Mouse (Mus musculus) MEL (cell line): Measurements from ENCODE around the gene Rfc4. TPM values are rescaled to one million over a fixed set of nuclear protein-coding genes. Genes with fewer than 3 reads are reported as not detected.
A peak's percentile ranks its signal among the peaks of the same experiment; 100 is the strongest.

ENCODE experiments used
- DNase-seq: peaks from one replicate; pipeline ENCODE4 v3.0.0; 2011; ENCODE audit warnings: low read depth, low spot score
- H3K27ac ChIP-seq: 2 replicates; pipeline ENCODE4 v1.5.1; 2012; ENCODE audit warnings: low read depth, mild to moderate bottlenecking, control low read depth, low read length, moderate library complexity; ENCODE audit not compliant: control insufficient read depth
- H3K27me3 ChIP-seq, 2 experiments: fragments of 150-350 bp in 1 of 2; sonication (generic) in 1 of 2; 2 replicates each; pipeline ENCODE4 v1.6.1; 2012; ENCODE audit warnings: low read length in 2 of 2, mild to moderate bottlenecking in 2 of 2, improper control_type of control experiment in 1 of 2, moderate library complexity in 1 of 2; ENCODE audit not compliant: insufficient read depth in 2 of 2, control insufficient read depth in 1 of 2
- H3K36me3 ChIP-seq, 2 experiments: 2 replicates each; pipeline ENCODE4 v1.6.1; 2012 to 2014; ENCODE audit warnings: low read length in 2 of 2, improper control_type of control experiment in 1 of 2, inconsistent platforms in 1 of 2, mild to moderate bottlenecking in 1 of 2; ENCODE audit not compliant: insufficient read depth in 2 of 2, control insufficient read depth in 1 of 2
- H3K4me1 ChIP-seq, 2 experiments: fragments of 150-350 bp in 1 of 2; sonication (generic) in 1 of 2; 2 replicates each; pipeline ENCODE4 v1.6.1; 2012; ENCODE audit warnings: low read length in 2 of 2, improper control_type of control experiment in 1 of 2, mild to moderate bottlenecking in 1 of 2; ENCODE audit not compliant: insufficient read depth in 2 of 2, control insufficient read depth in 1 of 2
- H3K4me3 ChIP-seq, 2 experiments: fragments of 150-350 bp in 1 of 2; sonication (generic) in 1 of 2; 2 replicates each; pipeline ENCODE4 v1.5.1; 2012; ENCODE audit warnings: low read depth in 2 of 2, low read length in 2 of 2, mild to moderate bottlenecking in 2 of 2, moderate library complexity in 2 of 2, control low read depth in 1 of 2, improper control_type of control experiment in 1 of 2; ENCODE audit not compliant: control insufficient read depth in 1 of 2, insufficient read depth in 1 of 2
- H3K79me2 ChIP-seq: 2 replicates; pipeline ENCODE4 v1.6.1; 2012; ENCODE audit warnings: mild to moderate bottlenecking, low read length, moderate library complexity; ENCODE audit not compliant: control insufficient read depth, poor library complexity, insufficient read depth
- H3K9ac ChIP-seq: 2 replicates; pipeline ENCODE4 v1.6.1; 2012; ENCODE audit warnings: low read depth, mild to moderate bottlenecking, control low read depth, low read length, moderate library complexity; ENCODE audit not compliant: control insufficient read depth, poor library complexity, severe bottlenecking
- H3K9me3 ChIP-seq: fragments of 150-350 bp; sonication (generic); replicated peaks from 2 replicates; pipeline ENCODE4 v1.6.1; 2012; ENCODE audit warnings: mild to moderate bottlenecking, low read length, improper control_type of control experiment, moderate library complexity; ENCODE audit not compliant: insufficient read depth
- ELF1 ChIP-seq: IDR thresholded peaks from 2 replicates; pipeline ENCODE4 v1.6.1; 2014; ENCODE audit warnings: low read depth, mild to moderate bottlenecking, inconsistent platforms, low read length, improper control_type of control experiment, moderate library complexity
- MAZ ChIP-seq: IDR thresholded peaks from 2 replicates; pipeline ENCODE4 v1.6.1; 2012; ENCODE audit warnings: low read depth, mild to moderate bottlenecking, inconsistent platforms, low read length, improper control_type of control experiment
- POLR2A ChIP-seq, 2 experiments: IDR thresholded peaks; 2 replicates each; pipeline ENCODE4 v1.6.1; 2011 to 2012; ENCODE audit warnings: low read length in 2 of 2, mild to moderate bottlenecking in 2 of 2, control low read depth in 1 of 2, improper control_type of control experiment in 1 of 2, low read depth in 1 of 2, moderate library complexity in 1 of 2; ENCODE audit not compliant: control insufficient read depth in 1 of 2, insufficient read depth in 1 of 2, poor library complexity in 1 of 2
- RAD21 ChIP-seq: IDR thresholded peaks from 2 replicates; pipeline ENCODE4 v1.6.1; 2011; ENCODE audit warnings: mild to moderate bottlenecking, low read depth, low read length, improper control_type of control experiment
- SMC3 ChIP-seq: IDR thresholded peaks from 2 replicates; pipeline ENCODE4 v1.6.1; 2011; ENCODE audit warnings: low read depth, low read length, improper control_type of control experiment
- TAL1 ChIP-seq: IDR thresholded peaks from 2 replicates; pipeline ENCODE4 v1.6.1; 2012; ENCODE audit warnings: mild to moderate bottlenecking, inconsistent platforms, low read length, moderate library complexity, mixed read lengths
- TBP ChIP-seq: IDR thresholded peaks from 2 replicates; pipeline ENCODE4 v1.8.0; 2011; ENCODE audit warnings: low read depth, low read length, improper control_type of control experiment
- TCF12 ChIP-seq: IDR thresholded peaks from 2 replicates; pipeline ENCODE4 v1.6.1; 2014; ENCODE audit warnings: low read depth, mild to moderate bottlenecking, inconsistent platforms, low read length, improper control_type of control experiment, moderate library complexity
- ZMIZ1 ChIP-seq: IDR thresholded peaks from 2 replicates; pipeline ENCODE4 v1.6.1; 2012; ENCODE audit warnings: low read depth, mild to moderate bottlenecking, inconsistent platforms, low read length, improper control_type of control experiment, moderate library complexity
- polyA plus RNA-seq, 2 experiments: library from polyadenylated mRNA; stranded (reverse) in 1 of 2; unstranded in 1 of 2; fragments of >175 nt in 1 of 2; fragments of >200 nt in 1 of 2; gene quantifications; 2 replicates each; pipeline versions ENCODE4 v1.2.1 to v1.2.4; 2012; ENCODE audit warnings: low replicate concordance in 2 of 2, low read depth in 1 of 2; ENCODE audit not compliant: insufficient read length in 2 of 2, insufficient read depth in 1 of 2, missing spikeins in 1 of 2
- total RNA-seq: library from RNA; depleted of rRNA; stranded (reverse); fragments of 300-350 nt; gene quantifications from 2 replicates; pipeline ENCODE4 v1.2.3, GENCODE M21; 2012

Gene Rfc4
- total and polyA plus RNA-seq, 3 experiments: 52.1 to 93.2 TPM; not detected in 1

- TF ChIP-seq POLR2A (IDR thresholded peaks at IDR 0.05; ENCODE audit: control insufficient read depth in 1 of 2, insufficient read depth in 1 of 2, low read depth in 1 of 2, low read length in 2 of 2, poor library complexity in 1 of 2): peak in 1 of 2 experiments; percentile 33; a peak in 1 of 4 replicates
- TF ChIP-seq TCF12: no peak
- TF ChIP-seq ELF1: no peak
- H3K27me3 ChIP-seq: no peaks in the 10 kb centered on the region
- H3K79me2 ChIP-seq: peaks cover 55% of the 10 kb centered on the region
- H3K4me1 ChIP-seq: no peaks in the 10 kb centered on the region
- DNase-seq: peak; percentile 65
- H3K4me3 ChIP-seq: peak overlapping the region; percentile 69 to 77
- peak overlapping the region; percentile 79 for H3K27ac ChIP-seq
- peak overlapping the region; percentile 80 for H3K9ac ChIP-seq
- peaks cover 25 to 27% of the 10 kb centered on the region in 2 experiments for H3K36me3 ChIP-seq
- no peaks in the 10 kb centered on the region for H3K9me3 ChIP-seq
Observed at GRCm38 (mm10) chr16:23109350-23110280, 17.9 kb downstream of the Rfc4 start.

DNA sequence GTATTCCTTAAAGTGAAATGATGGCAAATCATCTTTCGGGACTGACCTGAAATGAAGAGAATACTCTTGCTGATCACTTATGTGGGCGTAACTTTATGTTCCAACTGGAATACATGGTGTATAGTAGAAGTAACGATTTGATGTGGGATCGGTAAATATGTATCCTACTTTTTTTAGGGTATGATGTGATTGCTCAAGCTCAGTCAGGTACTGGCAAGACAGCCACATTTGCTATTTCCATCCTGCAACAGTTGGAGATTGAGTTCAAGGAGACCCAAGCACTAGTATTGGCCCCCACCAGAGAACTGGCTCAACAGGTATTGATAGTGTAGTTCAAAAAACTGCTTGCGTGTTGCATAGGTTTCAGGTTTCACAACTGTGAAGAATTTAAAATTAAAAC lies 18.6 kb downstream of the Rfc4 start:
- H3K9me3 ChIP-seq: no peaks in the 10 kb centered on the region
- DNase-seq: peak; percentile 54
- peak overlapping the region; percentile 69 to 77 for H3K4me3 ChIP-seq
- no peaks in the 10 kb centered on the region for H3K27me3 ChIP-seq
- peak in 1 of 2 experiments; percentile 48; a peak in 1 of 4 replicates for TF ChIP-seq POLR2A (IDR thresholded peaks at IDR 0.05; ENCODE audit: control insufficient read depth in 1 of 2, insufficient read depth in 1 of 2, low read depth in 1 of 2, low read length in 2 of 2, poor library complexity in 1 of 2)
- no peak for TF ChIP-seq ZMIZ1
- TF ChIP-seq RAD21: no peak
- H3K27ac ChIP-seq: peak overlapping the region; percentile 79
- H3K4me1 ChIP-seq: peaks cover 0 to 3% of the 10 kb centered on the region in 2 experiments; a peak in 2 of 4 replicates
- peaks cover 55% of the 10 kb centered on the region for H3K79me2 ChIP-seq
- H3K9ac ChIP-seq: peak overlapping the region; percentile 80
- H3K36me3 ChIP-seq: peaks cover 25 to 27% of the 10 kb centered on the region in 2 experiments

- H3K4me3 ChIP-seq: peak overlapping the region; percentile 69 to 77
- peak overlapping the region; percentile 80 for H3K9ac ChIP-seq
- peaks cover 0 to 6% of the 10 kb centered on the region in 2 experiments; a peak in 2 of 4 replicates for H3K4me1 ChIP-seq
- peak; percentile 78 for DNase-seq
- H3K79me2 ChIP-seq: peaks cover 55% of the 10 kb centered on the region
- peak overlapping the region; percentile 79 for H3K27ac ChIP-seq
- no peak for TF ChIP-seq SMC3
- no peak for TF ChIP-seq TAL1
- no peak for TF ChIP-seq MAZ
- TF ChIP-seq TBP: peak; percentile 54; the same call in 1 of the 2 replicates
- TF ChIP-seq POLR2A (IDR thresholded peaks at IDR 0.05; ENCODE audit: control insufficient read depth in 1 of 2, insufficient read depth in 1 of 2, low read depth in 1 of 2, low read length in 2 of 2, poor library complexity in 1 of 2): peak; percentile 50 to 51
- H3K27me3 ChIP-seq: no peaks in the 10 kb centered on the region
- no peaks in the 10 kb centered on the region for H3K9me3 ChIP-seq
- H3K36me3 ChIP-seq: peaks cover 25 to 29% of the 10 kb centered on the region in 2 experiments
Observed at GRCm38 (mm10) chr16:23107946-23108759, 19.4 kb downstream of the Rfc4 start.
